Mouse (Mus musculus): ENCODE results near the gene Tmem115. TPM values are rescaled to one million over a fixed set of nuclear protein-coding genes. Genes with fewer than 3 reads are reported as not detected.
"Not testable (repeated sequence)": the region's sequence is repeated elsewhere in the genome, so short reads cannot be mapped to it uniquely, and the experiment has no call there.

The Tmem115 gene
- polyA plus RNA-seq, 1 experiment from 2014 or later: 44.6 TPM

DNA sequence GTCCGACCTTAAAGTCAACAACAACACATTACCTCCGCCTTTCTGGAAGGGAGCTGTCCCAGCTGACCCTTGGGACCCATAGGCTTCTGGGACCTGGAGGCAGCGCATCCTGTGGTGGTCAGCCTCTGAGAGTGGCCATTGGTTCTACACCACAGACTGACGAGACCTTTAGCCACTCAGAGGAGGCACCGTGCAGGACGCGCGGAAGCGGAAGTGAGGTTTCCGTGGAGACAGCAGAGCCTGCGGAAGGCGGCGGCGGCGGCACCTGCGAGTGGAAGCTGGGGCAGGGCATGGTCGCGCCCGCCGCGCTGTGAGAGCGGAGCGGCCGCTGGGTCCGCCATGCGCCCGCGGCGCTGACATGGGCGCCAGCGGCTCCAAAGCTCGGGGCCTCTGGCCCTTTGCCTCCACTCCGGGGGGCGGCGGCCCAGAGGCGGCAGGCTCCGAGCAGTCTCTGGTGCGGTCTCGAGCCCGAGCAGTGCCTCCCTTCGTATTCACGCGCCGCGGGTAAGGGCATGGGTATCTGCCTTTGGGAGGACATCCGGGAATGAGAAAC lies 29.4 kb downstream of the Tmem115 start, which contains the start of gene Tusc2:
Gene Tusc2, plus strand, starts transcription at position 227 of the 553 bp plus-strand sequence.
- under 1% methylated on average over 45 of the region's 46 CpGs for WGBS
- Histone ChIP-seq H3K4me2 (peak within 1 kb of the TSS; percentile 90), H3K9me3 (ENCODE audit: control insufficient read depth, low read length) (no peaks in the 10 kb centered on the region), H3K27me3 (ENCODE audit: control insufficient read depth, insufficient read depth, low read length) (no peaks in the 10 kb centered on the region), H3K4me1 (ENCODE audit: control insufficient read depth, insufficient read depth, low read length) (peaks cover 25% of the 10 kb centered on the region), H3K36me3 (ENCODE audit: control insufficient read depth, insufficient read depth, low read length) (peaks cover 12% of the 10 kb centered on the region), H3K27ac (ENCODE audit: low read depth, low read length) (no peak within 1 kb of the TSS), H3K9ac (ENCODE audit: low read length) (peak within 1 kb of the TSS; percentile 87), H3K4me3 (ENCODE audit: low read depth, low read length) (peak within 1 kb of the TSS; percentile 94)
- ATAC-seq (ENCODE audit: low FRiP score) (peak; percentile 95), DNase-seq (ENCODE audit: low spot score, missing footprints) (peak; percentile 97)

DNA sequence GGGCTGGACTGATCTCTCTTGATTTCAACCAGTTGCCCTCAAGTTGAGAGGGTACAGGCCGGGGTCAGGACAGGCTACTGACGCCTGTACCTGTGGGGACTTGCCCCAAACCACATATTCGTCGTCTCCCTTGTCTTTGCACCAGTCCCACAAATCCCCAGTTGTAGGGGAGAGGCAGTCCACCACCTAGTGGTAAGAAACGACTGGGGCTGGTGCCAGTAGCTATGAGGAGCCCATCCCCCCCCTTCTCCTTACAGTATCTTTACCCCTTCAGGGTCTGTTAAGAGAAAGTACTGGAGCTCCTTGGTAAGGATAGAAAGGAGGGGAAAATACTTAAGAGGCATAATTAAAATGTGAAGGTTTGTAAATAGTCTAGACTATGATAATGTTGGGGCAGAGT lies 31.8 kb downstream of the Tmem115 start:
- H3K4me2 ChIP-seq; DNase-seq (ENCODE audit: low spot score, missing footprints); H3K4me3 ChIP-seq (ENCODE audit: low read depth, low read length); H3K27me3 ChIP-seq (ENCODE audit: control insufficient read depth, insufficient read depth, low read length); H3K9me3 ChIP-seq (ENCODE audit: control insufficient read depth, low read length); H3K9ac ChIP-seq (ENCODE audit: low read length); H3K27ac ChIP-seq (ENCODE audit: low read depth, low read length); H3K36me3 ChIP-seq (ENCODE audit: control insufficient read depth, insufficient read depth, low read length); ATAC-seq (ENCODE audit: low FRiP score): not testable (repeated sequence)
- peaks cover 34% of the 10 kb centered on the region for H3K4me1 ChIP-seq (ENCODE audit: control insufficient read depth, insufficient read depth, low read length)
- 45% methylated on average over 5 of the region's 5 CpGs for WGBS

DNA sequence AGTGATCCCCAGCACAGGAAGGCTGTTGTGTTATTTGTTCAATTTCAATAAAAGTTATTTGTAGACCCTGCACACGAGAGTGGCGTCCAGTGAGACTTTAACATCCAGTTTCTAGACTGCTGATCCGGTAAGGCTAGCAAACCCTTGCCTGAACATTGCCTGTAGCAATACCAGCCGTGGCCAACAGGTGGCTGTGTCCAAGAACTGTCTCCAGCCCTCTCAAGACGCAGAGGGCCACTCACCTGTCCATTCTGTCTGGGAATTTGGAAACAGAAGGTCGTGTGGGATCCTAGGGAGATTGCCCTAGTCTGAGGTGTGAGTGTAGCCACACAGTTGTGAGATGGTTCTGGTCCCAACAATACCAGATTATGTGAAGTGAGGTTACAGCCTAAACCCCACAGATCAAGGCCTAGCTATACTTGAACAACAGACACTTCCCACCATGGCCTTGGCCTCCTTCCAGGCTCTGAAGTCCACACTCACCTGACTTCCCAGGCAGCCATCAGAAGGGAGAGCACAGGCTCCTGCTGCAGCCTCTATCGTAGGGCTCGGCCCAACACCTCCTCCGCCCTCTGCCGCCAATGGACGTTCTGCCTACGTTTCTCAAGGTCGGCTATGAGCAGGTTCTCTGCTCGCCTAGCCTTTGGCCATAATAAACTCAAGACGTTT lies 32.4 kb downstream of the Tmem115 start:
- Histone ChIP-seq H3K4me1 (ENCODE audit: control insufficient read depth, insufficient read depth, low read length) (peaks cover 37% of the 10 kb centered on the region), H3K9ac (ENCODE audit: low read length) (no peak overlapping the region), H3K27ac (ENCODE audit: low read depth, low read length) (no peak overlapping the region; the same call in 1 of the 2 replicates), H3K4me3 (ENCODE audit: low read depth, low read length) (no peak overlapping the region), H3K36me3 (ENCODE audit: control insufficient read depth, insufficient read depth, low read length) (peaks cover 3% of the 10 kb centered on the region), H3K27me3 (ENCODE audit: control insufficient read depth, insufficient read depth, low read length) (no peaks in the 10 kb centered on the region), H3K4me2 (no peak overlapping the region), H3K9me3 (ENCODE audit: control insufficient read depth, low read length) (no peaks in the 10 kb centered on the region)
- ATAC-seq (ENCODE audit: low FRiP score) (no peak), DNase-seq (ENCODE audit: low spot score, missing footprints) (peak; percentile 98)
- WGBS: 62% methylated on average over 15 of the region's 15 CpGs

DNA sequence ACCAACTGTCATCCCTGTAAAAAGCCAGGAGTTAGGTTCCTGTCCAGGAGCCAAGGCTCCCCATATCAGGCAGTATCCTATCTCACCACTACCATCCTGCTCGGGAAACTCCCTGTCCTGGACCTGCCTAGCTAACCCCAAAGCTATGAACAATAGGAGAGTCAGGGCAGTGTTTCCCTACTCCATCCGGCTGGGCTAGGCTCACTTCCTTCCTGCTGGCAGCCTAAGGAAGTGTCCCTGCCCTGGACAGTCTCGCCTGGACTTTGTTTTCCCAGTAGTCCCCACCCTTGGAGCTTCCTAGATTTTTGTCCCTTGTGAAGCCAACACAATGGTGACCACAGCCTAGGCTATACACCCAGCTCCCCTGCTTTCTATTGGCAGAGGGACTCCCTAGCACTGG lies 33.1 kb downstream of the Tmem115 start:
- Histone ChIP-seq H3K36me3 (ENCODE audit: control insufficient read depth, insufficient read depth, low read length) (peaks cover 8% of the 10 kb centered on the region), H3K4me1 (ENCODE audit: control insufficient read depth, insufficient read depth, low read length) (peaks cover 43% of the 10 kb centered on the region)

DNA sequence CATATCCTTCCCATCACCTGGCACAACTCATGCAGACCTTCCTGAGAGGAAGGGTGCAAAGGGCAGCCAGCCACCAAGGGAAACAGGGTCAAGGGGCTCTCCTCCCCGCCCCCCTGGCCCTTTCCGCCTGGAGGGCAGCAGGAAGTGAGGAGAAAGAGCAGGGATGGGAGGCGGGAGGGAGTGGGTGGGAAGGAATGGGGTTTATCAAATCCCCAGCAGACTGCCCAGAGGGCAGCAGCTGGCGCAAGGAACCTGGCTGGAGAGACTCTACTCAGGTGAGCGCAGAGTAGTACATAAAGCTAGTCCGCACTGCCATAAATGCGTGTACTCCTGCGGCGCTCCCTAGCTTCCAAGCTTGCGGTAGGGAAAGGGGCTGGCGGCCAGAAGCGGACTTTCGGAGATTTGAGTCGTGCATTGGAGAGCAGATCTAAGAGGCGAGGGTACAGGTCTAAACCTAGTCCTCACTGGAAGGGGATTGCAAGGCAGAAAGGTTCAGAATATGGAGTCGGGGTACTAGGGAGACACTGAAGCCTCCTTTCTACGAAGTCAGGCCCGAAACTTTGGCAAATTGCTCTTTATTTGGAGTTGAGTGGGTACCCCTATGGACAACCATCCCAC lies 34.1 kb downstream of the Tmem115 start, which contains the start of gene Hyal2:
Gene Hyal2, plus strand, starts transcription at position 244 of the 618 bp plus-strand sequence.
- H3K36me3 ChIP-seq (ENCODE audit: control insufficient read depth, insufficient read depth, low read length): peaks cover 17% of the 10 kb centered on the region
- peak within 1 kb of the TSS; percentile 82 for H3K27ac ChIP-seq (ENCODE audit: low read depth, low read length)
- H3K27me3 ChIP-seq (ENCODE audit: control insufficient read depth, insufficient read depth, low read length): no peaks in the 10 kb centered on the region
- peak within 1 kb of the TSS; percentile 60 for H3K4me2 ChIP-seq
- peaks cover 40% of the 10 kb centered on the region for H3K4me1 ChIP-seq (ENCODE audit: control insufficient read depth, insufficient read depth, low read length)
- no peak for ATAC-seq (ENCODE audit: low FRiP score)
- no peaks in the 10 kb centered on the region for H3K9me3 ChIP-seq (ENCODE audit: control insufficient read depth, low read length)
- H3K9ac ChIP-seq (ENCODE audit: low read length): peak within 1 kb of the TSS; percentile 95
- no peak for DNase-seq (ENCODE audit: low spot score, missing footprints)
- H3K4me3 ChIP-seq (ENCODE audit: low read depth, low read length): peak within 1 kb of the TSS; percentile 88
- WGBS: 5% methylated on average over 18 of the region's 18 CpGs

More for the DNA sequence above, 33.1 kb downstream of the Tmem115 start:
- Histone ChIP-seq H3K4me2 (no peak overlapping the region), H3K9ac (ENCODE audit: low read length) (no peak overlapping the region), H3K9me3 (ENCODE audit: control insufficient read depth, low read length) (no peaks in the 10 kb centered on the region), H3K27me3 (ENCODE audit: control insufficient read depth, insufficient read depth, low read length) (no peaks in the 10 kb centered on the region), H3K4me3 (ENCODE audit: low read depth, low read length) (no peak overlapping the region), H3K27ac (ENCODE audit: low read depth, low read length) (no peak overlapping the region)
- WGBS: 72% methylated on average over 3 of the region's 3 CpGs
- no peak for ATAC-seq (ENCODE audit: low FRiP score)
- no peak for DNase-seq (ENCODE audit: low spot score, missing footprints)

DNA sequence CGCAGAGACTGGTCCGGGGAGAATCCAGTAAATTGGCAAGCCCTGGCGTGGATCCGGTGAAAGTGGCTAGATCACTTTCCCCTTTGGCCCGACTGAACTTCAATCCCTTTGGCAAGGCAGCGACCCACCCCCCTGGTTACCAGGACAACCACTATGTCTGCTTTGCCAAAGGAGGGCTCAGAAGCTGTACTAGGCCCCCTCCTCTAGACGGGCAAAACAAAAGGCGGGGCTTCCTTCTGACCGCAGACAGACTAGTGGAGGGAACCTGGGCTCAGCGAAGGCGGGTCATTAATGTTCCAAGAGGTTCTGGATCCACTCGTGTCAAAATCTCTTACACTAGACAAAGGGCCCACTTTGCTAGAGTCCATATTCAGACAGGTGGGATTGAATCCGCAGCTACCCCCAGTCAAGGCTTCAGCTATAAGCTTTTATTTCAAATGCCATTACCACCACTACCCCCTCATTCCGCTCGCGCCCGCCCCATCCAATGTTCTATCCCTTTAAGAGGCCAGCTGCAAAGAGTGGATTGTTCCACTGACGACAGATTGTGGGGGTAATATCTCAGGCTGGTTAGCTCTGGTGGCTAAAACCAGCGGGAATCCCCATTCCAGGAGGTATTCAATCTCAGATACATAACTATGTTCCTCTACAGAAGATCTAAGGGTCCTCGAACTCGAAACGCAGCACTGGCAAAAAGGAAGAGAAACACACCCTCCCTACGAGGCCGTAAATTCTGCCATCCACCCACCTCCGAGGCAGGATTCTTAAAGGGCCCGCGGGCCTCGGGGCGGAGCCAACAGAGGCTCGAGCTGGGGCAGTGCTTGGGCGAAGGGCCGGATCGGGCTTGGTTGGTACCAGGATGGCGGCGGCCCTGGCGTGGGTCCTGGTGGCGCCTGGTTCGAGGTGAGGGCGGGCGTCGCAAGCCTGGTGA lies 34.9 kb downstream of the Tmem115 start:
- Histone ChIP-seq H3K4me1 (ENCODE audit: control insufficient read depth, insufficient read depth, low read length) (peaks cover 38% of the 10 kb centered on the region), H3K9me3 (ENCODE audit: control insufficient read depth, low read length) (no peaks in the 10 kb centered on the region; the same call in 1 of the 2 replicates), H3K36me3 (ENCODE audit: control insufficient read depth, insufficient read depth, low read length) (peaks cover 24% of the 10 kb centered on the region), H3K27me3 (ENCODE audit: control insufficient read depth, insufficient read depth, low read length) (no peaks in the 10 kb centered on the region), H3K9ac (ENCODE audit: low read length) (peak overlapping the region; percentile 95), H3K4me2 (peak overlapping the region; percentile 60), H3K27ac (ENCODE audit: low read depth, low read length) (peak overlapping the region; percentile 82), H3K4me3 (ENCODE audit: low read depth, low read length) (peak overlapping the region; percentile 88)
- peak; percentile 99 for DNase-seq (ENCODE audit: low spot score, missing footprints)
- peak; percentile 86 for ATAC-seq (ENCODE audit: low FRiP score)
- under 1% methylated on average over 40 of the region's 41 CpGs for WGBS

DNA sequence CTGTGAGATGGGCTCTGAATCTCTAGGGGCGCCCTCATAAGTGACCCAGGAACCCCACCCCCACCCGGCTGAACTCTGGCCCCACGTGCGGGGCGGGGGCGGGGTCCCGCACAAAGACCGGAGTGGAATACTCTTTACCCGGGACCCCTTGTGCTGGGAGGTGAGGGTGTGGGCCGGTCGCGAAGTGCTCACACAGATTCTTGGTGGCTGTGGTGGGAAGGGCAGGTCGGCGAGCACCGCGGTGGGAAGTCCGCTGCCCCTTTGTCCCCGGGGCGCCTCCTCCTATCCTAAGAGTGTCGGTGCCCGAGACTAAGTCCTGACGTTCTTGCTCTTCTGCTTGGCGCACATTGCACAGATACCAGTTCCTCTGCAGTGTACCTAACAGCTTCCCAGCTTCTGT lies 35.5 kb downstream of the Tmem115 start:
- 0% methylated on average over 23 of the region's 23 CpGs for WGBS
- DNase-seq (ENCODE audit: low spot score, missing footprints) (no peak), ATAC-seq (ENCODE audit: low FRiP score) (peak; percentile 58)
- peaks cover 24% of the 10 kb centered on the region for H3K36me3 ChIP-seq (ENCODE audit: control insufficient read depth, insufficient read depth, low read length)
- H3K4me2 ChIP-seq: peak overlapping the region; percentile 60
- H3K4me1 ChIP-seq (ENCODE audit: control insufficient read depth, insufficient read depth, low read length): peaks cover 33% of the 10 kb centered on the region
- H3K9ac ChIP-seq (ENCODE audit: low read length): peak overlapping the region; percentile 95
- H3K4me3 ChIP-seq (ENCODE audit: low read depth, low read length): peak overlapping the region; percentile 88
- H3K9me3 ChIP-seq (ENCODE audit: control insufficient read depth, low read length): no peaks in the 10 kb centered on the region; the same call in 1 of the 2 replicates
- peak overlapping the region; percentile 82; the same call in 1 of the 2 replicates for H3K27ac ChIP-seq (ENCODE audit: low read depth, low read length)
- no peaks in the 10 kb centered on the region for H3K27me3 ChIP-seq (ENCODE audit: control insufficient read depth, insufficient read depth, low read length)

DNA sequence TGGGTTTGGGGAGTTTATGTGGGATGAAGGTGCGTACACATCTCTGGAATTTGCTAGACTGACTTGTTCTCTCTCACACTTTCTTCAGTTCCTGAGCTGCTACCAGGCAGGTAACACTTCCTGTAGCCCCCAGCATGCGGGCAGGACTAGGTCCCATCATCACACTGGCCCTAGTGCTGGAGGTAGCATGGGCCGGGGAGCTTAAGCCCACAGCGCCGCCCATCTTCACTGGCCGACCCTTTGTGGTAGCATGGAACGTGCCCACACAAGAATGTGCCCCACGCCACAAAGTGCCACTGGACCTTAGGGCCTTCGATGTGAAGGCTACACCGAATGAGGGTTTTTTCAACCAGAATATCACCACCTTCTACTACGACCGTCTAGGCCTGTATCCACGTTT lies 36.3 kb downstream of the Tmem115 start:
- no peaks in the 10 kb centered on the region for H3K27me3 ChIP-seq (ENCODE audit: control insufficient read depth, insufficient read depth, low read length)

More for the DNA sequence above, 36.3 kb downstream of the Tmem115 start:
- no peak overlapping the region for H3K27ac ChIP-seq (ENCODE audit: low read depth, low read length)
- ATAC-seq (ENCODE audit: low FRiP score): no peak
- peak overlapping the region; percentile 88 for H3K4me3 ChIP-seq (ENCODE audit: low read depth, low read length)
- H3K9ac ChIP-seq (ENCODE audit: low read length): peak overlapping the region; percentile 95
- 51% methylated on average over 13 of the region's 13 CpGs for WGBS
- DNase-seq (ENCODE audit: low spot score, missing footprints): no peak
- H3K4me1 ChIP-seq (ENCODE audit: control insufficient read depth, insufficient read depth, low read length): peaks cover 33% of the 10 kb centered on the region
- H3K4me2 ChIP-seq: peak overlapping the region; percentile 60
- no peaks in the 10 kb centered on the region; the same call in 1 of the 2 replicates for H3K9me3 ChIP-seq (ENCODE audit: control insufficient read depth, low read length)
- H3K36me3 ChIP-seq (ENCODE audit: control insufficient read depth, insufficient read depth, low read length): peaks cover 24% of the 10 kb centered on the region

Data from midbrain, embryonic 11.5 days (tissue).